Mouse (Mus musculus) thymus, postnatal 25 days (tissue): ENCODE measurements around the gene Adam8.

Experiments used
- DNase-seq: peaks from one replicate; pipeline ENCODE4 v3.0.0; 2022

Adam8 gene

GRCm38 (mm10) chr7:139978278-139978892 is 14.0 kb downstream of the Adam8 start, which contains the start of gene 6430531B16Rik:
TSS of gene 6430531B16Rik (minus strand) at chr7:139978755.
- peak; percentile 79 for DNase-seq

GRCm38 (mm10) chr7:139975471-139975870 is 16.9 kb downstream of the Adam8 start:
- DNase-seq, result no peak

GRCm38 (mm10) chr7:139974307-139974706 is 18.1 kb downstream of the Adam8 start:
- DNase-seq, result no peak

- DNase-seq, result no peak
Measured at GRCm38 (mm10) chr7:139972923-139973331, 19.4 kb downstream of the Adam8 start.

GRCm38 (mm10) chr7:139971436-139971835 is 20.9 kb downstream of the Adam8 start:
- DNase-seq, result no peak

GRCm38 (mm10) chr7:139970979-139971378 is 21.4 kb downstream of the Adam8 start:
- DNase-seq, result no peak

- DNase-seq, result no peak
Measured at GRCm38 (mm10) chr7:139970216-139970919, 22.0 kb downstream of the Adam8 start.

GRCm38 (mm10) chr7:139969348-139970130 is 22.8 kb downstream of the Adam8 start:
- DNase-seq, result peak; percentile 78

GRCm38 (mm10) chr7:139968428-139968827 is 23.9 kb downstream of the Adam8 start:
- no peak for DNase-seq

- DNase-seq, result no peak
Measured at GRCm38 (mm10) chr7:139967175-139967574, 25.2 kb downstream of the Adam8 start.

GRCm38 (mm10) chr7:139963814-139964213 is 28.5 kb downstream of the Adam8 start:
- no peak for DNase-seq

GRCm38 (mm10) chr7:139961141-139961540 is 31.2 kb downstream of the Adam8 start:
- DNase-seq, result no peak

- DNase-seq, result no peak
Measured at GRCm38 (mm10) chr7:139957958-139958357, 34.4 kb downstream of the Adam8 start.

GRCm38 (mm10) chr7:139957437-139957836 is 34.9 kb downstream of the Adam8 start:
- no peak for DNase-seq

GRCm38 (mm10) chr7:139956658-139957057 is 35.7 kb downstream of the Adam8 start:
- no peak for DNase-seq

- DNase-seq, result no peak
Measured at GRCm38 (mm10) chr7:139955505-139955904, 36.9 kb downstream of the Adam8 start.

GRCm38 (mm10) chr7:139951991-139952633 is 40.2 kb downstream of the Adam8 start:
- no peak for DNase-seq

GRCm38 (mm10) chr7:139951079-139951478 is 41.3 kb downstream of the Adam8 start:
- DNase-seq, result no peak

GRCm38 (mm10) chr7:139950283-139950971 is 41.9 kb downstream of the Adam8 start:
- peak; percentile 33 for DNase-seq

GRCm38 (mm10) chr7:139949893-139950282 is 42.5 kb downstream of the Adam8 start:
- peak; percentile 31 for DNase-seq

GRCm38 (mm10) chr7:139946032-139946431 is 46.3 kb downstream of the Adam8 start:
- DNase-seq, result no peak

GRCm38 (mm10) chr7:139945516-139945915 is 46.8 kb downstream of the Adam8 start:
- no peak for DNase-seq
